Mouse (Mus musculus) bone marrow macrophage, adult 2 months (primary cell): ENCODE results near the gene Slc25a13.

ENCODE experiments used
- CTCF ChIP-seq: IDR thresholded peaks from 2 replicates; pipeline ENCODE4 v1.5.1; 2012; ENCODE audit warnings: low read depth, mild to moderate bottlenecking, low read length, moderate library complexity
- POLR2A ChIP-seq: IDR thresholded peaks from 2 replicates; pipeline ENCODE4 v1.6.1; 2012; ENCODE audit warnings: mild to moderate bottlenecking, low read depth, low read length, borderline replicate concordance

DNA sequence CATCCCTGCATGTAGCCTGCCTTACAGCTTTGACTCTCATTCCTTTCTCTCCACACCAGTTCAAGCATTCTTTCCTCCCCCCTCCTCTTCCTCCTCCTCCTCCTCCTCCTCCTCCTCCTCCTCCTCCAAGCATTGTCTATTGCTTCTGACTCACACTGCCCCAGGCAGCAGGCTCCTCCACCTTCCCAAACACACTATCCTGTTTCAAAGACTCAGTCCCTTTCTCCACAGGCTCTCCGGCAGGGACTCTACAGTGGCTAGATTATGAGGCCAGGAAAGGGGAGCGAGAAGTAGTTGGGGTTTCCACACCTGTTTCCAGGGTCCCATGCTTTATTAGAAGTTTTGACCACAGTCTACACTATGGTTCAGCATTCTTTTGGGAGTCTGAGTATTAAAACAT is 113.5 kb downstream of the Slc25a13 start:
- TF ChIP-seq CTCF: no peak
- TF ChIP-seq POLR2A: no peak
